Mouse (Mus musculus): ENCODE results near the gene Tmem50b. TPM values are rescaled to one million over a fixed set of nuclear protein-coding genes. Genes with fewer than 3 reads are reported as not detected.

The Tmem50b gene
- polyA plus RNA-seq, 1 experiment from 2014 or later = 55.7 TPM

DNA sequence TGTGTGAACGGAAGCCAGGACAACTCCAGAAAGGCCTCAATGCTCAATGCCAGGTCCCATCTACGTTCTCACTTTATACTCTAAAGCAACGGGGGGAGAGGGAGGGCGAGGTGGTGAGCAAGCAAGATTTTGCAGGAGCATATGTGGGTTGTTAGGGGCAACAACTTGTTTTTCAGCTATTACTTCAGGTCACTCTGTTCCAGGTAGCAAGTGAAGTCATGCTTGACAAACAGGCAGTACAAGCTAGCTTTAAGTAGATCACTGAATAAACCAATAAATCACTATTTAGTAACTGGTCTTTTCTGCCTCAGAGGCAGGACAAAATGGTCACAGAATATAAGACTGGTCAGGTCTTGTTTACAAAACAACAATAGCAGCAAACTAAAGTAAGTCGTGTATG, 12.0 kb downstream of the Tmem50b start:
- H3K36me3 ChIP-seq (ENCODE audit: control insufficient read depth, insufficient read depth, low read length) = peaks cover 3% of the 10 kb centered on the region; the same call in 1 of the 2 replicates

DNA sequence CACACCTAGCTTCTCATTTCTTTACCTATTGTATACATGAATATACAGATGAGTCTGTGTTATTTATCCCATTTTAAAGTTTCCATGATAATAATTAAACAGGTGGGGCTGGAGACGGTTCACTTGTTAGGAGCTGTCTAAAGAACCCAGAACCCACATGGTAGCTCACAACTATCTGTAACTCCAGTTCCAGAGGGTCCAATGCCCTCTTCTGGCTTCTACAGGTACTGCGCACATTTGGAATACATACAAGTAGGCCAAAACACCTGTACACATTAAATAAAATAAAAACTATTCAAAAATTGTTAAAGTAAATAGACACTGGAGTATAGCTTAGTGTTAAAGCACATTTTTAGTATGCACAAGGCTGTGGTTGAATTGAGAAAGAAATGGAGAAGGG, 15.3 kb downstream of the Tmem50b start:
- DNase-seq (ENCODE audit: low spot score, missing footprints) (no peak), ATAC-seq (ENCODE audit: low FRiP score) (no peak)
- Histone ChIP-seq H3K27me3 (ENCODE audit: control insufficient read depth, insufficient read depth, low read length) (no peaks in the 10 kb centered on the region), H3K9ac (ENCODE audit: low read length) (no peak overlapping the region), H3K27ac (ENCODE audit: low read depth, low read length) (no peak overlapping the region), H3K36me3 (ENCODE audit: control insufficient read depth, insufficient read depth, low read length) (peaks cover 3% of the 10 kb centered on the region; the same call in 1 of the 2 replicates), H3K4me3 (ENCODE audit: low read depth, low read length) (no peak overlapping the region), H3K4me1 (ENCODE audit: control insufficient read depth, insufficient read depth, low read length) (no peaks in the 10 kb centered on the region), H3K4me2 (no peak overlapping the region), H3K9me3 (ENCODE audit: control insufficient read depth, low read length) (no peaks in the 10 kb centered on the region)
- 76% methylated on average over 2 of the region's 2 CpGs for WGBS

More for the DNA sequence above, 12.0 kb downstream of the Tmem50b start:
- Histone ChIP-seq H3K4me3 (ENCODE audit: low read depth, low read length) (no peak overlapping the region), H3K4me1 (ENCODE audit: control insufficient read depth, insufficient read depth, low read length) (no peaks in the 10 kb centered on the region), H3K9ac (ENCODE audit: low read length) (no peak overlapping the region), H3K4me2 (no peak overlapping the region), H3K27ac (ENCODE audit: low read depth, low read length) (no peak overlapping the region), H3K9me3 (ENCODE audit: control insufficient read depth, low read length) (no peaks in the 10 kb centered on the region), H3K27me3 (ENCODE audit: control insufficient read depth, insufficient read depth, low read length) (no peaks in the 10 kb centered on the region)
- 83% methylated on average over 5 of the region's 5 CpGs for WGBS
- DNase-seq (ENCODE audit: low spot score, missing footprints) (no peak), ATAC-seq (ENCODE audit: low FRiP score) (no peak)

- Histone ChIP-seq H3K9me3 (ENCODE audit: control insufficient read depth, low read length) (no peaks in the 10 kb centered on the region), H3K9ac (ENCODE audit: low read length) (no peak overlapping the region), H3K4me1 (ENCODE audit: control insufficient read depth, insufficient read depth, low read length) (no peaks in the 10 kb centered on the region), H3K4me3 (ENCODE audit: low read depth, low read length) (no peak overlapping the region), H3K27me3 (ENCODE audit: control insufficient read depth, insufficient read depth, low read length) (no peaks in the 10 kb centered on the region), H3K27ac (ENCODE audit: low read depth, low read length) (no peak overlapping the region), H3K36me3 (ENCODE audit: control insufficient read depth, insufficient read depth, low read length) (peaks cover 3% of the 10 kb centered on the region; the same call in 1 of the 2 replicates), H3K4me2 (no peak overlapping the region)
- ATAC-seq (ENCODE audit: low FRiP score) (no peak), DNase-seq (ENCODE audit: low spot score, missing footprints) (no peak)
- 89% methylated on average over 14 of the region's 14 CpGs for WGBS
These were observed 18.4 kb downstream of the Tmem50b start for GRCm38 (mm10) chr16:91578980-91579720.

- Histone ChIP-seq H3K4me1 (ENCODE audit: control insufficient read depth, insufficient read depth, low read length) (no peaks in the 10 kb centered on the region), H3K27ac (ENCODE audit: low read depth, low read length) (no peak overlapping the region; the same call in 1 of the 2 replicates), H3K4me3 (ENCODE audit: low read depth, low read length) (no peak overlapping the region), H3K9ac (ENCODE audit: low read length) (no peak overlapping the region), H3K36me3 (ENCODE audit: control insufficient read depth, insufficient read depth, low read length) (no peaks in the 10 kb centered on the region), H3K9me3 (ENCODE audit: control insufficient read depth, low read length) (no peaks in the 10 kb centered on the region), H3K27me3 (ENCODE audit: control insufficient read depth, insufficient read depth, low read length) (no peaks in the 10 kb centered on the region), H3K4me2 (no peak overlapping the region)
- ATAC-seq (ENCODE audit: low FRiP score) (no peak), DNase-seq (ENCODE audit: low spot score, missing footprints) (no peak)
- WGBS = 79% methylated on average over 13 of the region's 13 CpGs
These were observed 22.4 kb downstream of the Tmem50b start for GRCm38 (mm10) chr16:91575151-91575550.

DNA sequence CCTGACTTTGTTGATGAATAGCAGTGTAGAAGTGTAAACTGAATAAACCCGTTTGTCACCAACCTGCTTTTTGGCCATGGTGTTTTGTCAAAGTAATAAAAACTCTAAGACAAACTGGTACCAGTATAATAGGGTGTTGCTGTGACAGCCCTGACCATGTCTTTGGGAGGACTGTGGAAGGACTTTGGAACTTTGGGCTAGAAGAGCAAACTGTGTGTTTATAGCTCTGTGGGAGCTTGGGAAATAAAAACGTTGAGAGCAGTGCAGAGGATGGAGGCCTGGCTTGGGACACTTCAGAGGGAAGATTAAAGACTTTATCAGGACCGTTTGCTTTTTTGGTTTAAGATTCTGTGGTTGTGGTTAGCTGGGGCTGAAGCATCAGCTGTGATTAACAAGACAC, 26.5 kb downstream of the Tmem50b start:
- H3K4me1 ChIP-seq (ENCODE audit: control insufficient read depth, insufficient read depth, low read length) = no peaks in the 10 kb centered on the region
- H3K27me3 ChIP-seq (ENCODE audit: control insufficient read depth, insufficient read depth, low read length) = no peaks in the 10 kb centered on the region
- H3K27ac ChIP-seq (ENCODE audit: low read depth, low read length) = no peak overlapping the region
- WGBS = 77% methylated on average over 3 of the region's 3 CpGs
- no peak for DNase-seq (ENCODE audit: low spot score, missing footprints)
- H3K9ac ChIP-seq (ENCODE audit: low read length) = no peak overlapping the region
- H3K4me2 ChIP-seq = no peak overlapping the region
- H3K36me3 ChIP-seq (ENCODE audit: control insufficient read depth, insufficient read depth, low read length) = no peaks in the 10 kb centered on the region
- H3K9me3 ChIP-seq (ENCODE audit: control insufficient read depth, low read length) = no peaks in the 10 kb centered on the region
- no peak overlapping the region for H3K4me3 ChIP-seq (ENCODE audit: low read depth, low read length)
- ATAC-seq (ENCODE audit: low FRiP score) = no peak

DNA sequence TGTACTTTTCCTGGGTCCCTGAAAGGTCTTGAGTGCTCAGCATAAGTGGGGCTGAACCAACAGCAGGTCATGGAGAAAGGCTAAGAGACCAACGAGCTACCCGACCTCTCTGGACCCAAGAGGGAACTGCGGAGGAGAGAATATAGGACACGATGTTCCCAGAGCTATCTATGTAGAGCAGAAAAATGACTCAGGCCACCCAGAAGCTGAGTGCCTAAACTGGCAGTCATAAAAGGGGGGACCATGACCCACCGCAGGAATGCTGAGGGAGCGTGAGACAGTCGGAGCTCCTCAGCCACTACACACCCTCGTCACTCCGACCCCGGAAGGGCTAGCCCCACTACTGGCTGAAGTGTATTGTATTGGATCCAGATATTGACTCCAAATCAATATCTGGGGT, 28.6 kb downstream of the Tmem50b start:
- 91% methylated on average over 10 of the region's 10 CpGs for WGBS
- Histone ChIP-seq H3K27me3 (ENCODE audit: control insufficient read depth, insufficient read depth, low read length) (no peaks in the 10 kb centered on the region), H3K4me1 (ENCODE audit: control insufficient read depth, insufficient read depth, low read length) (no peaks in the 10 kb centered on the region), H3K36me3 (ENCODE audit: control insufficient read depth, insufficient read depth, low read length) (no peaks in the 10 kb centered on the region), H3K9ac (ENCODE audit: low read length) (no peak overlapping the region), H3K4me2 (no peak overlapping the region), H3K27ac (ENCODE audit: low read depth, low read length) (no peak overlapping the region), H3K4me3 (ENCODE audit: low read depth, low read length) (no peak overlapping the region), H3K9me3 (ENCODE audit: control insufficient read depth, low read length) (no peaks in the 10 kb centered on the region)
- ATAC-seq (ENCODE audit: low FRiP score) = no peak
- DNase-seq (ENCODE audit: low spot score, missing footprints) = no peak

DNA sequence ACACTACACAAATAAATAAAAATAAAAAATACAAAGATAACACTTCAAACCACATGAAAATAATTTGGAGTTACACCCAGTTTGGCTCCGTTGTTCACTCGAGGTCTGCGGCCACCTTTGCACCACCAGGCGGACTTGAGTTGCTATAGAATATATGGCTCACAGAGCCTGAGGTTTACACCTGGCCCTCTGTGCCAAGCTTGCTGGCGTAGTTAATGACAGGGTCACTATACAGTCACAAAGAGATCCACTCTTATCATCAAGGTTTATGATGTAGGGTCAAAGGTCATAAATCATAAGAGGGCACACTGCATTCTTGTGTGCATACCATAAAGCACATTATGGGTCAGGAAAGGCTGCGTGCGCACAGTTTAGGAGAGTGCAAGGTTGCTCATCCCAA, 31.6 kb downstream of the Tmem50b start:
- no peaks in the 10 kb centered on the region for H3K9me3 ChIP-seq (ENCODE audit: control insufficient read depth, low read length)

DNA sequence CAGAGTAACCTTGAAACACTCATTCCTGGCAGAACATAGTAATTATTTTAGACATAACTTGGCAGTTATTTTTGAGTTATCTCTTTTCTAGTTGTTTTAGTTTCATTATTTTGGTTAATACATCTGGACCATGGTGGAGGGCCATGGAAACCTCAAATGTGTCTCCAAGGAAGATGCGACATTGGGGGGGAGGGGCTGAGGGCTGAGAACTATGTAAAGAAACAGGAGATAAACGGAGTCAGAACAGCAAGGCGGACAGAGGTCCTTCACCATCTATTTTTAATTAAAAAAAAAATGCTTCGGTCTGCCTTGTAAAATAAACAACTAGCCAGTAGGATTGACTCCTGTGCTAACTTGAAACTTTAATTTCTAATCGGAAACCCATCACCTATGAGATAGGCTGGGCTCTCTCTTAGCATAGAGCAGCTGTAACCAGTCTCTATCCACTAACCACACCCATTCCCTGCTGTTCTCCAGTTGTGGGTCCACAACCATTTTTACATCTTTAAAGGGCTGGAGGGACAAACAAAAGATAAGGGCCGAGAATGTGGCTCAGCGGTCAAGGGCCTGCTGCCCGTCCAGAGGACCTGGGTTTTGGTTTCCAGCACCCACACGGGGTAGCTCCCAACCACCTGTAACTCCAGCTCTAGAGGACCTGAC, 32.2 kb downstream of the Tmem50b start:
- Histone ChIP-seq H3K4me2 (no peak overlapping the region), H3K27me3 (ENCODE audit: control insufficient read depth, insufficient read depth, low read length) (no peaks in the 10 kb centered on the region), H3K9ac (ENCODE audit: low read length) (no peak overlapping the region), H3K9me3 (ENCODE audit: control insufficient read depth, low read length) (no peaks in the 10 kb centered on the region), H3K36me3 (ENCODE audit: control insufficient read depth, insufficient read depth, low read length) (no peaks in the 10 kb centered on the region), H3K27ac (ENCODE audit: low read depth, low read length) (no peak overlapping the region), H3K4me1 (ENCODE audit: control insufficient read depth, insufficient read depth, low read length) (no peaks in the 10 kb centered on the region), H3K4me3 (ENCODE audit: low read depth, low read length) (no peak overlapping the region)
- no peak for ATAC-seq (ENCODE audit: low FRiP score)
- no peak for DNase-seq (ENCODE audit: low spot score, missing footprints)
- 74% methylated on average over 9 of the region's 9 CpGs for WGBS

More for the DNA sequence above, 31.6 kb downstream of the Tmem50b start:
- H3K36me3 ChIP-seq (ENCODE audit: control insufficient read depth, insufficient read depth, low read length) = no peaks in the 10 kb centered on the region
- no peak overlapping the region for H3K4me3 ChIP-seq (ENCODE audit: low read depth, low read length)
- no peaks in the 10 kb centered on the region for H3K27me3 ChIP-seq (ENCODE audit: control insufficient read depth, insufficient read depth, low read length)
- H3K4me2 ChIP-seq = no peak overlapping the region
- DNase-seq (ENCODE audit: low spot score, missing footprints) = no peak
- ATAC-seq (ENCODE audit: low FRiP score) = no peak
- H3K9ac ChIP-seq (ENCODE audit: low read length) = no peak overlapping the region
- H3K27ac ChIP-seq (ENCODE audit: low read depth, low read length) = no peak overlapping the region
- WGBS = 92% methylated on average over 7 of the region's 7 CpGs
- H3K4me1 ChIP-seq (ENCODE audit: control insufficient read depth, insufficient read depth, low read length) = no peaks in the 10 kb centered on the region

GRCm38 (mm10) chr16:91564580-91565291, 32.9 kb downstream of the Tmem50b start:
- H3K36me3 ChIP-seq (ENCODE audit: control insufficient read depth, insufficient read depth, low read length) = no peaks in the 10 kb centered on the region
- no peak overlapping the region for H3K4me3 ChIP-seq (ENCODE audit: low read depth, low read length)
- no peak overlapping the region for H3K9ac ChIP-seq (ENCODE audit: low read length)
- 85% methylated on average over 4 of the region's 4 CpGs for WGBS
- no peaks in the 10 kb centered on the region for H3K9me3 ChIP-seq (ENCODE audit: control insufficient read depth, low read length)
- ATAC-seq (ENCODE audit: low FRiP score) (no peak), DNase-seq (ENCODE audit: low spot score, missing footprints) (no peak)
- no peak overlapping the region for H3K27ac ChIP-seq (ENCODE audit: low read depth, low read length)
- H3K27me3 ChIP-seq (ENCODE audit: control insufficient read depth, insufficient read depth, low read length) = no peaks in the 10 kb centered on the region
- H3K4me1 ChIP-seq (ENCODE audit: control insufficient read depth, insufficient read depth, low read length) = no peaks in the 10 kb centered on the region
- no peak overlapping the region for H3K4me2 ChIP-seq

Data from midbrain, embryonic 11.5 days (tissue).